Mouse (Mus musculus) cerebellum, postnatal 10 days (tissue): ENCODE data around the gene Gm2004.
"Not testable (repeated sequence)": the region's sequence is repeated elsewhere in the genome, so short reads cannot be mapped to it uniquely, and the experiment has no call there.

ENCODE experiments used
- DNase-seq, 2 experiments: peaks; one replicate each; pipeline ENCODE4 v3.0.0; 2021; ENCODE audit warnings: mixed read lengths in 2 of 2

The Gm2004 gene

DNA sequence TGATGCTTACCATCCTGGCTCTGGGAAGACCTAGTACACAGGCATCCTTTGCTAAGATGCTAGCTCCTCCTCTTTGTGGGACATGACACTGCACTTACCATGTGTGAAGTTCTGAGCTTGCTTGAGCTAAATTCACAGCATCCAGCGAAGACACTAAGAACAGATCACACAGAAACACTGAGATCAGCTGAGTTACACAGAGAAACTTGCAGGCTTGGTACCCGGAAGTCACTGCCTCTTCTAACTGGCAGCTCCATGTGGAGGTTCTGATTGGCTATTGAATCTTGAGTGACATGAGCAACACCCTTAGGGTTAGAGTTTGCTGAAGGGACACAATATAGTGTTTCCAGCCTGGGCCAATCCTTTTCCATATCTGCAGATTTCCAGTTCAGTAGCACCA, at the start of gene Gm2004:
Gm2004 (minus strand) TSS at position 101 of the 400 bp plus-strand sequence.
- not testable (repeated sequence) for DNase-seq
